Mouse (Mus musculus): ENCODE measurements around the gene Smad3.

DNA sequence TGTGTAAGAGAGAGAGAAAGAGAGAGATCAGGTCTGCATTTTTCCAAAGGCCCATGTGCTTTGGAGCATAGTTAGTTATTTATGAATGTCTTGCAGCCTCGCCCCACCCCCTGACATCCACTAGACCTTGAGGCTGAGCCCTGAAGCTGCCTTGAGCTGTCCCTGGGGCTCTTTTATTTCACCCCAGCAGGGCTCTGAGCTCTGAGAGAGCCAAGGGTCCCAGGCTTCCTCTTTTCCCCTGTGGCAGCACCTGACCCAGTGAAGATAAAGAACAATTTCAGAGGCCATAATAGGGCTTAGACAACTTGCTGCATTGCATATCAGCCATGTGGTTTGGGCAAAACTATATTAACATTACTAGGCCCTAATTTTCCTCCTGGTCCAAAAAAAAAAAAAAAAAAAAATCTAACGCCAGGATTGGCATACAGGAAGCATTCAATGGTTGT lies 93.5 kb downstream of the Smad3 start:
- no peak for TF ChIP-seq CTCF (IDR thresholded peaks at IDR 0.05; ENCODE audit: control insufficient read depth, insufficient read depth, insufficient replicate concordance, low read depth, low read length)
- TF ChIP-seq POLR2A (IDR thresholded peaks at IDR 0.05; ENCODE audit: control insufficient read depth, low read depth, low read length) = no peak
